In the genomic region with DNA sequence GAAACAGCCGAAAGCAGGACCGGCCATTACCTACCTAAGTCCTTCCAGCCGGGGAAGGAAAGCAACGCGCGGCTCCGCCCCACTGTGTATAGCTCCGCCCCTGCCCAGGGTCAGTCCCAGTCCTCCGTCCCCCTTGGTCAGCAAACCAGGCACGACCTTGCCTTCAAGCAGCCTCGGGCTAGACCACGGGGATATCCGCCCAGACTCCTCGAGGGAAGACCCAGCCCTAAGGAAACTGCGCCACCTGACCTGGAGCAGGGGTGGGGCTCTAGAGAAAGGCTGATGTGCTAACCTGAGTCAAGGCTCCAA, we compare ENCODE assay signal across 8 mouse cellular contexts. TPM values are rescaled to one million over a fixed set of nuclear protein-coding genes. Genes with fewer than 3 reads are reported as not detected.
DNase-seq lines count a peak whose midpoint lies in the region; ATAC-seq and TF ChIP-seq lines count a peak whose summit lies in the region.

No protein-coding gene starts in this region.

- peak overlapping the region; percentile 95 for H3K4me2 ChIP-seq in heart, embryonic 11.5 days
- peak overlapping the region; percentile 100 for H3K4me2 ChIP-seq in lung, embryonic 16.5 days (ENCODE audit: low read depth, low read length)

- no peaks in the 10 kb centered on the region for H3K36me3 ChIP-seq in spleen, adult 2 months (ENCODE audit: control insufficient read depth, insufficient read depth, low read length)
- H3K36me3 ChIP-seq in heart, embryonic 11.5 days (ENCODE audit: control insufficient read depth, insufficient read depth, low read length), result no peaks in the 10 kb centered on the region
- H3K36me3 ChIP-seq in lung, embryonic 16.5 days (ENCODE audit: control insufficient read depth, insufficient read depth, low read length), result no peaks in the 10 kb centered on the region; the same call in 1 of the 2 replicates

- 13% methylated on average over 15 of the region's 15 CpGs for WGBS in spleen, adult 2 months
- WGBS in heart, embryonic 11.5 days (ENCODE audit: insufficient replicate concordance), result 2% methylated on average over 15 of the region's 15 CpGs
- under 1% methylated on average over 15 of the region's 15 CpGs for WGBS in lung, embryonic 16.5 days

- peaks cover 26% of the 10 kb centered on the region; the same call in 1 of the 2 replicates for H3K4me1 ChIP-seq in spleen, adult 2 months (ENCODE audit: control insufficient read depth, insufficient read depth, insufficient read length)
- peaks cover 91% of the 10 kb centered on the region for H3K4me1 ChIP-seq in heart, embryonic 11.5 days (ENCODE audit: control insufficient read depth, insufficient read depth, low read length)
- peaks cover 90% of the 10 kb centered on the region for H3K4me1 ChIP-seq in lung, embryonic 16.5 days (replicated peaks; ENCODE audit: control insufficient read depth, insufficient read depth, low read length)

- H3K9ac ChIP-seq in heart, embryonic 11.5 days (ENCODE audit: low read depth, low read length), result peak overlapping the region; percentile 75; the same call in 1 of the 2 replicates
- peak overlapping the region; percentile 70 for H3K9ac ChIP-seq in lung, embryonic 16.5 days (ENCODE audit: low read length)

- no peak overlapping the region; the same call in 1 of the 2 replicates for H3K27ac ChIP-seq in spleen, adult 2 months (ENCODE audit: insufficient read depth, low read length)
- H3K27ac ChIP-seq in heart, embryonic 11.5 days (ENCODE audit: low read depth, low read length), result no peak overlapping the region
- peak overlapping the region; percentile 15; the same call in 1 of the 2 replicates for H3K27ac ChIP-seq in lung, embryonic 16.5 days (ENCODE audit: low read length)

- DNase-seq in spleen, adult 2 months (ENCODE audit: low read depth in 1 of 2, low spot score in 2 of 2), result peak in 1 of 2 experiments; percentile 40
- no peak for DNase-seq in spleen, adult 12 weeks (ENCODE audit: low spot score)
- DNase-seq in embryo, embryonic 10.5 days (ENCODE audit: low spot score), result peak; percentile 85
- peak; percentile 93 for DNase-seq in kidney, adult 9 months
- peak; percentile 74 for DNase-seq in retina, postnatal 1 day
- no peak for DNase-seq in left cerebral cortex, adult 8-10 months (ENCODE audit: low spot score in 2 of 2)

- peak; percentile 32; the same call in 1 of the 2 replicates for ATAC-seq in heart, embryonic 11.5 days (replicated peaks; ENCODE audit: insufficient number of reproducible peaks, low FRiP score, low TSS enrichment)
- ATAC-seq in lung, embryonic 16.5 days (ENCODE audit: low read depth), result peak; percentile 39

- H3K4me3 ChIP-seq in spleen, adult 2 months (ENCODE audit: extremely low read depth, insufficient read depth, insufficient read length), result peak overlapping the region; percentile 66; the same call in 1 of the 2 replicates
- H3K4me3 ChIP-seq in heart, embryonic 11.5 days (ENCODE audit: low read depth, low read length), result peak overlapping the region; percentile 63
- H3K4me3 ChIP-seq in lung, embryonic 16.5 days (ENCODE audit: low read length), result peak overlapping the region; percentile 54

- no peaks in the 10 kb centered on the region for H3K27me3 ChIP-seq in spleen, adult 2 months (ENCODE audit: control insufficient read depth, insufficient read depth, low read length)
- H3K27me3 ChIP-seq in heart, embryonic 11.5 days (ENCODE audit: control insufficient read depth, insufficient read depth, low read length), result no peaks in the 10 kb centered on the region
- no peaks in the 10 kb centered on the region for H3K27me3 ChIP-seq in lung, embryonic 16.5 days (ENCODE audit: control insufficient read depth, insufficient read depth, low read depth, low read length)

- no peak for TF ChIP-seq CTCF in spleen, adult 2 months (IDR thresholded peaks at IDR 0.05; ENCODE audit: extremely low read depth, insufficient read depth, insufficient read length, insufficient replicate concordance)

- no peak for TF ChIP-seq POLR2A in spleen, adult 2 months (IDR thresholded peaks at IDR 0.05; ENCODE audit: low read depth, low read length)

- H3K9me3 ChIP-seq in heart, embryonic 11.5 days (replicated peaks; ENCODE audit: control insufficient read depth, low read length), result no peaks in the 10 kb centered on the region
- H3K9me3 ChIP-seq in lung, embryonic 16.5 days (ENCODE audit: control insufficient read depth, low read length), result no peaks in the 10 kb centered on the region

RNA-seq across cellular contexts. Expression of gene Plxnb2, which starts 6.7 kb away (rescaled TPM):
- polyA plus RNA-seq in spleen, adult 2 months (2012; rRNA removed), result 89.4 and 96.8 TPM in 2 replicates
- polyA plus RNA-seq in heart, embryonic 11.5 days (2014; fragmentation: Nextera tagmentation; extraction: Ambion mirVana), result 84.6 and 95.1 TPM in 2 replicates
- 134 and 139 TPM in 2 replicates for polyA plus RNA-seq in lung, embryonic 16.5 days (2015; fragmentation: Nextera tagmentation; extraction: Ambion mirVana)
- total RNA-seq in left cerebral cortex, adult 8-10 months (2022), result 10 to 100 TPM; 42.6 to 60.9 (median 54.8) TPM

RNA-seq across cellular contexts. Expression of gene Dennd6b, which starts 22.4 kb away (rescaled TPM):
- 25.2 and 30.8 TPM in 2 replicates for polyA plus RNA-seq in spleen, adult 2 months (2012; rRNA removed)
- polyA plus RNA-seq in heart, embryonic 11.5 days (2014; fragmentation: Nextera tagmentation; extraction: Ambion mirVana), result 18.0 and 18.5 TPM in 2 replicates
- polyA plus RNA-seq in lung, embryonic 16.5 days (2015; fragmentation: Nextera tagmentation; extraction: Ambion mirVana), result 12.2 and 12.5 TPM in 2 replicates
- total RNA-seq in left cerebral cortex, adult 8-10 months (2022), result 10 to 100 TPM; 46.2 to 59.3 (median 50.7) TPM

RNA-seq across cellular contexts. Expression of gene Mapk11, which starts 24.4 kb away (rescaled TPM):
- polyA plus RNA-seq in spleen, adult 2 months (2012; rRNA removed), result 29.0 and 35.1 TPM in 2 replicates
- polyA plus RNA-seq in heart, embryonic 11.5 days (2014; fragmentation: Nextera tagmentation; extraction: Ambion mirVana), result 3.2 and 4.2 TPM in 2 replicates
- 9.6 and 10.3 TPM in 2 replicates for polyA plus RNA-seq in lung, embryonic 16.5 days (2015; fragmentation: Nextera tagmentation; extraction: Ambion mirVana)
- total RNA-seq in left cerebral cortex, adult 8-10 months (2022), result 10 to 100 TPM; 35.8 to 40.9 (median 39.4) TPM

RNA-seq across cellular contexts. Expression of gene Mapk12, which starts 33.4 kb away (rescaled TPM):
- polyA plus RNA-seq in spleen, adult 2 months (2012; rRNA removed), result 3.7 and 3.9 TPM in 2 replicates
- polyA plus RNA-seq in heart, embryonic 11.5 days (2014; fragmentation: Nextera tagmentation; extraction: Ambion mirVana), result 20.7 and 24.6 TPM in 2 replicates
- 12.2 and 13.9 TPM in 2 replicates for polyA plus RNA-seq in lung, embryonic 16.5 days (2015; fragmentation: Nextera tagmentation; extraction: Ambion mirVana)
- total RNA-seq in left cerebral cortex, adult 8-10 months (2022), result 10 to 100 TPM in 2 of 4 experiments, 1 to 10 TPM in 2; 9.5 to 10.6 (median 10.1) TPM

RNA-seq across cellular contexts. Expression of gene Ppp6r2, which starts 37.5 kb away (rescaled TPM):
- polyA plus RNA-seq in spleen, adult 2 months (2012; rRNA removed), result 120 and 255 TPM in 2 replicates
- 20.5 and 23.5 TPM in 2 replicates for polyA plus RNA-seq in heart, embryonic 11.5 days (2014; fragmentation: Nextera tagmentation; extraction: Ambion mirVana)
- 25.7 and 26.4 TPM in 2 replicates for polyA plus RNA-seq in lung, embryonic 16.5 days (2015; fragmentation: Nextera tagmentation; extraction: Ambion mirVana)
- 100 to 1,000 TPM; 150 to 165 (median 161) TPM for total RNA-seq in left cerebral cortex, adult 8-10 months (2022)

Comparison
In these comparisons a context has a peak if more than half of its experiments do, and no peak if none do; other contexts are left out.
1. DNase-seq: peak in embryo, embryonic 10.5 days (single experiment), kidney, adult 9 months (single experiment) and retina, postnatal 1 day (single experiment); none in spleen, adult 12 weeks (single experiment) and left cerebral cortex, adult 8-10 months (0 of 2).
2. Peak in every context shown above with its lines, with median percentiles within 50 percentile points of each other: H3K4me3 ChIP-seq.